Mouse (Mus musculus): ENCODE measurements around the gene Armc9. TPM values are rescaled to one million over a fixed set of nuclear protein-coding genes. Genes with fewer than 3 reads are reported as not detected.

The Armc9 gene
- polyA plus RNA-seq, 1 experiment: 8.3 TPM

DNA sequence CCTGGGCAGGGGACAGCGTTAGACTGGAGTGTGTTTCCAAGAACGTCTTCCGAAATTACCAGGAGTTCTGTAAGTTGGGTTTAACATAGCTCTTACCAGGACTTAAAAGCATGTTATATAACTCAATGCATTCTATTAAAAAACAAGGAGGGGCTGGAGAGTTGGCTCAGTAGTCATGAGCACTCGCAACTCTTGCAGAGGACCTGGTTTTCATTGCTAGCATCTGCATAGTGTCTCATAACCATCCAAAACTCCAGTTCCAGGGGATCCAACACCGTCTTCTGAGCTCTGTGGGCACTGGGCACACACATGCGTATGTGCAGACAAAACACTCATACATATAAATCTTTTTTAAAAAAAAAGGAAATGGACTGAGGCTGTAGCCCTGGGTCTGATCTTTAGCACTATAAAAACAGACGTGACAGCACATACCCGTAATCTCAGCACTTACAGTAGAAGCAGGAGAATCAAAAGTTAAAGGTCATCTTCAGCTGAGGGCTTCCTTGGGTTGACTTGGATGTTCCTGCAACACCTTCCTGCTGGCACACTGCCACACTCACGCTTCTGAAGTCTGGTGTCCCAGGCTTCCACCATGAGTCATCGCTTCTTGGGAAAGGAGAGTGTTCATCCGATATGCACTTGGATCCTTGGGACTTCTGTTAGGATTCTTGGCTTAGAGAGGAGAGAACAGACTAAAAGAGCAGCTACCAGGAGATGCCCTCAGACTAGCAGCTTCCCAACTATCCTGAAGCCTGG, 127.4 kb downstream of the Armc9 start:
- DNase-seq (ENCODE audit: low read depth): no peak

DNA sequence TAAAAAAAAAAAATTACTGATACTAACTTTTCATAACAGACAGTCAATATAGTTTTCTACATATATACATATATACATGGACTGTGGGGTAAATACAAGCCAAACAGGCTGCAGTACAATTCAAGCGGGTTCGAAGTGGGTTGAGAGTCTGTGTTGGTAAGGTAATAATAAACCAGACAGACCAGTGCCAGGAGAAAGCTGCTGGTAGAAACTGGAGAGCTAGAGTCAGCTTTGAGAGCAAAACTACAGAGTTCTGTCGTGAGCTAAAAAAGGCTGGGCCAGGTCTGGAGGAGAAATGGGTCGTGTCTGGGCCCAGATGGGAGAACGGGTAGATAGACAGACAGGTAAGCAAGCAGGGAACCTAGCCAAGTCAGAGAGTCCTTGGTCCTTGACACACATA, 129.5 kb downstream of the Armc9 start:
- no peak for DNase-seq (ENCODE audit: low read depth)

DNA sequence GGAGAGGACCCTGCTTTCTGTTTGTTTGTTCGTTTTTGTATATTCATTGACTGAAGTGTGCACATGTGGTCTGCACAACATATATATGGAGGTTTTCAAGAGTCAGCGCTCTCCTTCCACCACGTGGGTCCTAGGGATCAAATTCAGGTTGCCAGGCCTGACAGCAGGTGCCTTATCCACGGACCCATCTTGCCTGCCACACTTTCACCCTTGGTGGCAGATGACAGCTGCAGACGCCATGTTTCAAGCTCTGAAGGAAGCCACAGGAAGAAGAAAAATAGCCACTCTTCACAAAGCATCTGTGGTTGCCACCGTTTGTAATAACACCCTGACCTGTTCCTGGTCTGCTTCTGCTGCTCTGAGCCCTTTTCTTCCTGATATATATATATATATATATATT, 130.7 kb downstream of the Armc9 start:
- DNase-seq (ENCODE audit: low read depth): no peak

DNA sequence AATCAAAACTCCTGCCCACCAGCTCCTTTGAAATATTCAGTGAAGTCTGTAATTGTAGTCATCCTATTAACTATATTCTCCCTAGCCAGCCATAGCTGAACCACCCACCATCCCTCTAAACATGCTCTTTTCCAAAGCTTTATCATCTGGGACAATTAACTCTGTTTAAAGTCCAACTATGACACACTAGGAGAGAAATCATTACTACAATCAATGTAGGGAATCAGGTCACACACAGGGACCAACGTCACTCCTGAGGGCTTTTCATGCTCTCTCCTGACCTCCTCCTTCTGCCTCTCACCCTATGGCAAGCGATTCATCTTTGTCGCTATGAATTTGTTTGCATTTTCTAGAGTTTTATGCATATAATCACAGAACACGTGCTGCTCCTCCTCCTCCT, 132.9 kb downstream of the Armc9 start:
- no peak for DNase-seq (ENCODE audit: low read depth)

DNA sequence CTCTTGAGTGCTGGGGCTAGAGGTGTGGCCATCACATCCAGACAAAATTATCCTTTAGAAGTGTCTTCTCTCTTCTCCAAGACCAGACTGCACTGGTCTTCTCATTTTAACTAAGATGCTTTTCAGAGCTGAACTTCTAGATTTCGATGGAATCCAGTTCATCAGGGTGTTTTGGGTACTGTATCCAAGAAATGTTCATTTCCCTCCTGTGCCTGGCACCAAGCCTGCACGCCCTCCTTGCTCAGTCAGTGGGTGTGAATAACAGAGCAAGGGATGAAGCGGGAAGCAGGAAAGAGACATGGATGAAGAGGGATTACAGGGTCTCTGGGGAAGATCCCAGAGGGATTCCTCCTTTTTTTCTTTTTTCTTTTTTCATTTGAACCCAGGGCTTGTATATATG, 135.9 kb downstream of the Armc9 start:
- DNase-seq (ENCODE audit: low read depth): no peak

DNA sequence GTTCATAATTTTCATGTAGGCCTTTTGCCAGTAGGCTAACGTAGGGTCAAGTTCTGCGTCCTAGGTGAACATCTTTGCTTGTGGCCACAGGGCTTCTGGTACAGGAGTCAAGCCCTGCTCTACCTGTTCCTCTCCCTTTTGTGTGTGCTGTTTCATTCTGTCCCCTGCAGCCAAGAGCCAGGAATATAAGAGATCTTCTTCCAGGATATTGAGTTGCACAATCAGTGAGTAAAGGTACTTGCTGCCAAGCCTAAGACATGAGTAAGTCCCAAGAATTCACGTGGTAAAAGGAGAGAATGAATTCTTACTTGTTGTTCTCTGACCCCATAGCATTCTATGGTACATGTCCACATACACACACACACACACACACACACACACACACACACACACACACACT, 138.5 kb downstream of the Armc9 start:
- DNase-seq (ENCODE audit: low read depth): peak; percentile 91

DNA sequence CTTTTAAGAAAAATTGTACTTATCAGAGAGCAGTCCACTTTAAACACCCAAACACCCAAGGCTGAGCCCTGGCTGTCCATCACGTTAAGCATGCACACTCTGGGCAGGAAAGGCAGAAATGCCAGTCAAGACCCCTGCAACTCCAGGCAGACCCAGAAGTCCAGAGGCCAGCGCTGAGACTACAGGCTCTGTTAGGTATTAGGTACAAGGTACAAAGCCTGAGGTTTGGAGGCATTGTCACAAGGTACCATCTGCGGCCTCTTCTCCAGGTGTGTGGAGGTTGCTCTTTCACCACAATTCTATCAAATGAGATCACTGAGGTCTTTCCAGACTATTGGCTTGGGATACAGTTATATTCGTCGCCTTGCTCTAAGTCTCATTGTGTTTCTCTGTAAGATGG, 139.3 kb downstream of the Armc9 start:
- no peak for DNase-seq (ENCODE audit: low read depth)

DNA sequence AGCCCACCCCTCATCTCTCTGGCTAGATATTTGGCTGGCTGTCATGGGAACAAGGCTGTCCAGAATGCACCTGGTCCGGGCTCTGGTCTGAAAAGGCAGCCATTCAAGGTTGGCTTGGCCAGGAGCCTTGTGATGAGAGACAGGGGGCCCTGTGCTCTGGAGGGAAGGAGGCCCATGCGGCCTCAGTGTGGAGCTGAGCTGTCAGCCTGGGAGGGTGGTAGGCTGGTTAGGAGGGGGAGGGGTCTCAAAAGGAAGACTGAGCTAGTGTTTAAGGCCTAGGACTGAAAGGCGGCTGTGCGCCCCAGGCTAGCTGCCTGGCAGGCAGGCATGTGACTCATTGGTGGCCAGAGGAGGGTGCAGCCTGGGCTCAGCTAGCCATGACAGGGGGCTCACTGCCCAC, 139.9 kb downstream of the Armc9 start:
- no peak for DNase-seq (ENCODE audit: low read depth)

DNA sequence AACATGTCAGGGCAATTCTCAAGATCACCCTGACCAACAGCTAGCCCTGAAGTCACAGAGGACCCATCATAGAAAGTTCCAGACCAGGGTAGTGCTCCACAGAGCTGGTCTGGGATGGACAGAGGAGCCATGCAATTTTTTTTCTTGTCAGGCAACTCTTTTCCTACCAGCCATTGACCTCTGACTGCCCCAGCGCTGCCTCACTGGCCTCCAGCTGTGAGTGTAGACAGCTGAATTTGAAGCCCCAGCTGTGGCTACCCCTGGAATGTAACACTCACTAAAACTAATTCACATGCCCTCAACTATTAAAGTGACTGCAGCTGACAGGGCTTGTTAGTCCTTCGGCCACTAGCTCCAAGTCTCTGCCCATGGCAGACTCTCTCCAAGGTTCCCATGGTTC, 145.5 kb downstream of the Armc9 start:
- DNase-seq (ENCODE audit: low read depth): no peak

DNA sequence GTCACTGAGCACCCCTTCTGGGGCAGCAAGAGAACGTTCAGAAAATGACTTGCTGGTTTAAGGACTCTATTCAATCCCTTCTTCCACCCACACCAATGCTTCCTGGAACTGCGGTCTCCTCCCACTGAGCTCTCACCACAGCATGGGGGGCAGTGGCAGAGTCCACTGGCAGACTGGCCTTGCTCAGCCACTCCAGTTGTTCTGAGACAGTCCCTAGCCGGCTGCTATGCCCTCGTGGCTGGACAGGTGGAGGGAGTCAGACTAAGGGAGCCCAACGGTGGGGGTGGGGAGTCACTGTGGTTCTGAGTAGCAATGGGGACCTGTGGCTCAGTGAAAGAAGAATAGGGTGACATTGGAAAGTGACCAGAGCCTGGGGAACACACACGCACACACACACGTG, 146.2 kb downstream of the Armc9 start:
- DNase-seq (ENCODE audit: low read depth): no peak

DNA sequence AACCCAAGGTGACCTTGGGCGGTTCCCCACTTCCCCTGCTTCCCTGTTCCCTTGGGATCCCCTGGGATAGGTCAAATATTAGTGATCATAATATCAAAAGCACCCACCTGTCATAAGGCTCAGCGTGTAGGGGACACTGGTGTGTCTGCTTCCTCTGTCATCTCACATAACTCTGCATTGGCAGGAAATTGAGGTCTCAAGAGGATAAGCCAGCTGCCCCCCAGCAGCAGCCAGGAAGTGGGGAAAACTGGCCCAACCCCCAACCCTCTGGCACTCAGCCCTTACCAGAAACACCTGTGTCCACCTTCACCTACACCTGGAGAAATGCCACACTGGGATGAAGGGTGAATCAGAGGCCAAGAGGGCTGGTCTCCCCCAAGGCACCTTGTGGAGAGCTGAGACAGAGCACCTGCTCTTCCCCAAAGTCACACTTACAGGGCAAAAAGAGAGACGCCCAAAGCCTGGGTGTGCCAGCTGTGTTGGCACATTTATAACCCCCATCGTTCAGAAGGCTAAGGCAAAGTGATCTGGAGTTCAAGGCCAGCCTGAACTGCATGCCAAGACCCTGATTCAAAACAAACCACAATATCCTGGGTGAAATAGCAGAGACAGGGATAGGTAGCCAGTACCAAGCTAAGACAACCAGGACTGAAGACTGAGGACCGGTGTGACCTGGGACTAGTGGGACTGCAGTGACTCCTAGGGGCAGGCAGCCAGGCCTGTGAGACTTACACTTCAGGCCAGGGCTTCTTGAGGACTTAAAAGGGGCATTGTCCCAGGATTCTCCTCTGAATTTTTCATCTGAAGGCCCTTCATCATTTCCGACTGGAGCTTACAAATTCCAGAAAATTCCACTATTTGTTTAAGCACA, 146.9 kb downstream of the Armc9 start:
- no peak for DNase-seq (ENCODE audit: low read depth)

DNA sequence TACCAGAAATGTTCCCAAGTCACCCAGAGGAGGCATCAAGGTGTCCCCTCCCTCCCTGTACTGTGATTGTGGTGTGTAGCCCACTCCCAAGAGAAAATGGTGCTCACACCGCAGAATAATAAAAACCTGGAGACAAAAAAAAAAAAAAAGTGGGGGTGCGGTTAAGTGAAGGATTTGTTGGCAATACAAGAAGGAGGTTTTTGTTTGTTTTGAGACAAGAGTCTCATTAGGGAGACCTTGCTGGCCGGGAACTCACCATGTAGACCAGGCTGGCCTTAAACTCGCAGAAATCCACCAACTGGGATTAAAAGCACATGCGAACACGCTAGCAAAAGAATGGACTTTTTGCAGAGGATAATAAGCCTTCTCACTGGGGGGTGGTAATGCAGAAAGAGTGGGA, 148.0 kb downstream of the Armc9 start, which contains the start of gene B3gnt7:
Gene B3gnt7 (plus strand): TSS at position 301 of the 400 bp plus-strand sequence.
- no peak for DNase-seq (ENCODE audit: low read depth)

DNA sequence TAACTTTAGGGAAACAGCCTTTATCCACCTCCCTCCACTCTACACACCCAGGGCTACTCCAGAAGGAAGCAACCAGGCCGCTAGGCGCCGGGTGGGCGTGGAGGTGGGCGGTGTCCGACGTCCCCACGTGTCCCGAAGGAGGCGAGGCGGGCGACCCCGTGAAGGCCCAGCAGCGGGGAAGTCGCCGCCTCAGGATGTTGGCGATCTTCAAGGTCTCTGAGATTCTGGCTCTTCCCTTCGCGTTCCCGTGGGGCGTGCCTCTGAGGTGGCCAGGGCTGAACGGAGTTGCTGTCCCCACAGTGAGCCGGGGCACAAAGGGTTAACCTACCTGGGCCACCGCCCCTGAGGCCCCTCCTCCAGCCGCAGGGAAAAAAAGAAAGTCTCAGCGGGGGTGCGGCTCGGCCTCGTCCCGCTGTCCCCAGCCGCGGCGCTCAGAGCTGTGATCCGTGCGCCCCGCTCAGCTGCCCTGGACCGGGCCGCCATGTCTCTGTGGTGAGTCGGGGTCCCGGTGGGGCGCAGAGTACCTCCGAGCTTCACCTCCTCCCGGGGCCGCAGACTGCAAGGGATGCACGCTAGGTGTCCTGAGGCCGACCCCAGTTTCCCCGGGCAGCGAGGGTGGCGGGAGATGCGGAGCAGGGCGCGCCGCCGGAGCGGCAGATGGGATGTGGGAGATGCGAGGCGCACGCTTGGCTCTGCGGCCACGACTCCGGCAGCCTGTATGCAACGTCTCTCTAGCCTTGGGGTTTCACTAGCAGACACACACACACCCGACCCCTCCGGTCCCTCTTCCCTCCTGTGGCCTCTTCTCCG, 148.7 kb downstream of the Armc9 start:
- DNase-seq (ENCODE audit: low read depth): no peak

DNA sequence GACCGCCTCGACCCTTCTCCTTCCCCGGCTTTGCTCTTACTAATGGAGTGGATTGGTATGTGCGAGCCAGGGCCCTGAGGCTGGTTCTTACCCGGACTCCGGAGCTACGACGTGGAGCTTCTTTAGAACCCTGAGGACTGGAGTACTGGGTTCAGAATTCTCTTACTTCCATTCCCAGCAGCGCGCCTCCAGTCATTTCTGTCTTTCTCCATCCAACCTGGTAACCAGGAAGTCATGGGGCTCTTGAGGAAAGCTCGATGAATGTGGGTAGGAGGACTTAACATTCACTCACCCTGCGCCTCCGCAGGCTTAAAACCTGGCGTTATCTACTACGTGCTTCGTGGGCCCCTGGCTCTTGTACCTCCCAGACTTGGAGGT, 149.3 kb downstream of the Armc9 start:
- DNase-seq (ENCODE audit: low read depth): no peak

DNA sequence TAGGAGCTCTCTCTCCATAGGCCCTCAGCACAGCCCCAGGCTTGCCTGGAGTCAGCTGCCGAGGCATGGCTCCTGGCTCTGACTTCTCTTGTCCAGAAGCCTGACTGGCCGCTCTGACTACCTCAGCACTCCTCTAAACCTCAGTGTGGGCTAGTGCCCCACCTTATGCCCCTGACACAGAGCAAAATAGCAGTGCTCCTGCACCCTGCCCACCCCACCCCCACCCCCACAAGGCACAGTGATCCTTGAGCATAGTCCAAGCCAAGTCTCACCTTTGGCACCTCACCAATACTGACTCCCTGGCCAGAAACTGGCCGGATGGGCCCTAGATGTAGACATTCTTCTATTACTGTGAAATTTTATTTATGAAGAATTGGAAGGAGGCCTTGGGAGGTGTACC, 152.1 kb downstream of the Armc9 start:
- no peak for DNase-seq (ENCODE audit: low read depth)

DNA sequence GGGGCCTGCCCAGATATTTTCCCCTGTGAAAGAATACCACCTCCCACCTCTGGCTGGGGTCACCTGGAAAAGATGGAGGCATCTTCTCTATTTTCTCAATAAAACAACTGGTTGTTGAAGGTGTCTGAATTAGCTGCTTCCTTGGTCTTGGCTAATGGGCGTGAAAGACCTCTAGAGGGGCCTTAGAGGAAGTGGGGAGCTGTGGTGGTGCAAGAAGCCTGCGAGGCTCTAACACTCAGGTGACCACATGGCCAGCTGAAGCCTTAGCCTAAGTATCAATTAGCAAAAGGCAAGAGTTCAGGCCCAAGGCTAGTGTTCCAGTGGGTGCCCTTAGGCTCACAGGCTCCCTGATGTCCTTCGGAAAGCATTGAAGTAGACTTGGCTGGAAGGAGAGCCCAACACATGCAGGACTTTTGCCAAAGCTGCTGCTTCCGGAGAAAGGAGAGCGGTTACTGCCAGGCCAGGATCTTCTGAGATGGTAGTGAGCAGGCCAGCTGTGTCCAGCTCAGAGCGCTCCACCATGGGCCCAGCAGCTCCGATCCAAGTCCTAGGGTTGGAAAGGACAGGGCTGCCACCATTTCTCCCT, 152.7 kb downstream of the Armc9 start:
- DNase-seq (ENCODE audit: low read depth): no peak

DNA sequence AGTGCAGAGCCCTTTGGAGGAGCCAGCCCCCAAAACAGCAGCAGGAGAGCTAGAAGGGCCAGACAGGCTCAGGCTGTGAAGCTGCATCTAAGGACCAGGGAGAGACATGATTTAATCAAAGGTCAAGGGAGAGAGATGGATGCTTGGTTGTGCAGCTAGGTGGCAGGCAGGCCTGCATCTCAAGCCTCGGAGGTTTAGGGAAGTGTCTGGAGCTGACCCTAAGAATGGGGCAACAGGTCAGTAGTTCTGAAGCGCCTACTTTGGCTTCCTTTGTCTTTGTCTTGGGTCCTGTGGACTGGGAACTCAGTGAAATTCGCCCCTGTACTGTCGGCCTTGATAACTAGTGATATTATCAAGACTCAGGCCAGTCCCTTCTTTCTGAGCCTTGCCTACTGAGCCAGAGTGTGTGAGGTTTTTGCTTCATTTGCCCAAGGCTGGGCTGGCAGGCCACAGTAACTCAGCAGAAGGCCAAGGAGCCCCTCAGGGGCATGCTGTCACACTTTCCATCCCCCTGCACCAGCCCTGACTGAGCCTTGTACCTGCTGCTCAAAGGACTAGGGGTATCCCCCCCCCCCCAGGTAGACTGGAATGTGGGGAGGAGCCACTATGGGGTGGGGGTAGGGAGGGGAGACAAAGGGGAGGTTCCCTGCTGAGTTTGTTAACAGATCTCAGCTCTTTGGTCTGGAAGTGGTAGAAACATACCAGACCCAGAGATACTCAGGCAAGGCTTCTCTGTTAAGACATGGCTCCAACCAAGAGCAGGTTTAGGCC, 153.5 kb downstream of the Armc9 start:
- DNase-seq (ENCODE audit: low read depth): no peak

DNA sequence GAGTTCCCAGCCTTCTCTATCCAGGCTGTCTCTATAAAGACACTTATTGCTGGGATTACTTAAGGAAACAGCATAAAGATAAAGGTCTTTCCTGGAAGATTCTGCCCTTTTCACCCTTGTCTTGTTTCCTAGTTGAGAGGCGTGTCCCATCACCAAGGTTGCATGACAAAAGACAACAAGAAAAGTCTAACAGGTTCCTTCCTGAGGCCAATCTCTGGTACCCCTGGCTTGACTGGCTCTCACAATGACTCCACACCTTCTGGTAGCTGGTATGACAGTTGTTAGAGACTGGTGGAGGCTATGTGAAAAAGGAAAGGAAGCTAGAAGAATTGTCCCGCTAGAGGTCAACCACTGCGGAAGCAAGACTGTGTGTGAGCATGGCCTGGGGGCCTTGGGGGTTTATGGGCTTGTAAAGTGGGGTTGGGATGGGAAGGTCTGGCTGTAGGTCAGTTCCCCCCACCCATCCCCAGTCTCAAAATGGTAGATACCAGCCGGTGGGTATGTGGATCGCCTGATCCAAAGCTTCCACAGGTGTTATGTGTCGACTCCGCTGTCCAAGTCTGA, 154.8 kb downstream of the Armc9 start:
- DNase-seq (ENCODE audit: low read depth): no peak

DNA sequence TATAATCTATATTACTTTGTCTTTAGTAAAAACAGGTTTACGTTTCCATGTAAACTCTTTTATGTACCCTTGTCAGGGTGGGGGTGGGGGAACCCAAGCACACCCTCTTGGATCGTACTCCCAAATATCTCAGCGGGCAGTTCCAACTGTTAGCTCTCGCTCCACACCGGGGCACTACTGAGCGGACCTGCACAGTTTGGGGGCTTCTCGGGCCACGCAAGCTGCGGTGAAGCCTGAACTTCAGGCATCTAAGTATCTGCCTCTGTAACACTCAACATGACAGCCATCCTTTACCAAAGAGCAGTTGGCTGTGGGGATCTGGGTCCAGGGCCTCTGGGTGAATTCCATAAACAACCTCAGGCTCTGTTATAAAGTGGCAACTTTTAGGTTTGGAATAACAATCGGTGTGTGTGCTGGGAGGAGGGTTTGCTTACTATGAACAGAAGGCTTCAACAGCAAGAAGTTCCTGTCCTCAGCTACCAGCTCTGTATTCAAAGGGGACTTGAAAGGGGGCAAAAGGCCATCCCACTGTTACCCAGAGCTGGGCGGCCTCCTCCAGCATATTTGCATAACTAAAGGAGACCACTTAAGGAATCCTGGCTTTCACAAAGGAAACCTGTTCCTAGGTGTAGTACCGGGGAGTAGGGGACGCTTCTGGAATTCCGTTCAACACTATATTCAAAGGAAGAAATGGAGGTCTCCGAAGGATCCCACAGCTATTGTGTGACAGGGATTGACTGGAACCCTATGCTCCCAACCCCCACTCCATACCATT, 156.1 kb downstream of the Armc9 start:
- DNase-seq (ENCODE audit: low read depth): no peak

DNA sequence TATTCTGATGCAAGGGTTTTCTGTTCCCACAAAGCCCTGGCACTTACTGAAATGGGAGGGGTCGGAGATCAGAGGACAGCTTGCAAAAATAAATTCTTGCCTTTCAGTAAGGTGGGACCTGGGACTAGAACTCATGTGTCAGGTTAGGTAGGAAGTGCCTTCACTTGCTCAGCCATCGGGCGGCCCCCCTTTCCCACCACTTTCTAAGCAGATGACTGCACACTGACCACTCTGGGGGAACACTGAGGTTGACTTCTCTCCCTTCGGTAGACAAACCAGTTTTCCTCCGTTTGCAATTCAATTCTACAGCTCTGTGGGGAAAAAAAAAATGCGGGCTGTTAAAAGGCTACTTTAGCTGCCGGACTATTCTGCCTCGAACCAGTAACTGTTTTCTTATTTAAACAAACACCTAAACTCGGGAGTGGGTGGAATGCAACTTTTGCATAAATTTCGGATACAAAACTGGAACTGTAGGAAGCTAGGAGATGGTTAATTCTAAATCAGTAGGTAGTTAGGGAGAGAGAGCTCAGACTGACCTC, 157.0 kb downstream of the Armc9 start:
- DNase-seq (ENCODE audit: low read depth): no peak

Data from gonadal fat pad, adult 2 months (tissue).